Mouse (Mus musculus): ENCODE measurements at regions not wholly inside any gene's neighbourhood (a gene's known extent, or its start where the extent isn't known, plus 50 kb on each side); places are given as distances from the start of the nearest gene placed in this dataset.

DNA sequence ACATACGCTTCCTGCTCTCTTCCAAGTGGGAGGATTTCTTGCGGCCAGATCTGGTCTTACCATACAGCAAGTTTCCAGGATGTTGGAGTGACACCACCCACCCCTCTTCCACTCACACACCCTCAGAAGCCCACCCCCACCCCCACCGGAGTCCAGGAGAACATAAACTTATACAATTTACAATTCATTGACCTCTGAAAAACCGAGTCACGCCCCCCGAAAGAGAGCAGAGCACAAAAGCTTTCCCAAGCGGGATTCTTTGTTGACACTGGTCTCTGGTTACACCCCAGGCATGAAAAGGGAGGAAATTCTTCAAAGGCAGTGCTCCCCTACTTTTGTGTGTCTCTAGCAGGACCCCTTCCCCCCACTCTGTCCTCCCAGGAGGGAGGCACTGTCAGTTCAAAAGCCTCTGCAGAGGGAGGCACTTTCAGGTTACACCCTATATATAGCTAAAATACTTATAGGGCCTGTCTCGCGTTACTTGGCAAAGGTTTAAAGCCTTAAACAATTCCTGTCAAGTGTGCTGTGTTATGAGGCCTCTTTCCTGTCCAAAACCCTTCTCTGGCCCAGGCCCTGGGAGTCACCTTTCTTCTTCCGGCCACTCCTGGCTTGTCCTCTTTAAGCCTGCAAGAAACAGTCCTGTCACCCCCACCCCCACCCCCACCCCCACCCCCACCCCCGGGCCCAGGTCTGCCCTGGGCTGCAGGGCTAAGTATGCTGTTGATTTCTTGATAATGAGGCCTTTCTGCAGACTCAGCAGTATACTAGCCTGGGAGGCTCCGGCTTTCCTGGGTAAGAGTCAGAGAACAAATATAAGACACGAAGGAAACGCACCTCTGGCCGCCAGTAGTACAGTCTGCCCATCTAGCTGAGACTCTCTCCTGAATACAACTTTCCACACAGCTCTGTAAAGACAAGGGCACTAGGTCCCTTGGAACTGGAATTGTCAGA lies 63.6 kb upstream of the Klf3 start:
- no peaks in the 10 kb centered on the region for H3K27me3 ChIP-seq (replicated peaks; ENCODE audit: control insufficient read depth, insufficient read depth, low read length)
- no peak overlapping the region for H3K9ac ChIP-seq (replicated peaks; ENCODE audit: low read depth, low read length)
- WGBS, result 9% methylated on average over 15 of the region's 15 CpGs
- no peak overlapping the region for H3K27ac ChIP-seq (ENCODE audit: low read length)
- H3K9me3 ChIP-seq (ENCODE audit: control insufficient read depth, low read length), result no peaks in the 10 kb centered on the region
- H3K4me3 ChIP-seq (replicated peaks; ENCODE audit: low read length), result no peak overlapping the region
- ATAC-seq, result peak; percentile 37
- no peak overlapping the region for H3K4me2 ChIP-seq (ENCODE audit: low read length)
- no peaks in the 10 kb centered on the region for H3K36me3 ChIP-seq (ENCODE audit: control insufficient read depth, insufficient read depth)
- peaks cover 19% of the 10 kb centered on the region for H3K4me1 ChIP-seq (replicated peaks; ENCODE audit: control insufficient read depth, insufficient read depth, low read length)

DNA sequence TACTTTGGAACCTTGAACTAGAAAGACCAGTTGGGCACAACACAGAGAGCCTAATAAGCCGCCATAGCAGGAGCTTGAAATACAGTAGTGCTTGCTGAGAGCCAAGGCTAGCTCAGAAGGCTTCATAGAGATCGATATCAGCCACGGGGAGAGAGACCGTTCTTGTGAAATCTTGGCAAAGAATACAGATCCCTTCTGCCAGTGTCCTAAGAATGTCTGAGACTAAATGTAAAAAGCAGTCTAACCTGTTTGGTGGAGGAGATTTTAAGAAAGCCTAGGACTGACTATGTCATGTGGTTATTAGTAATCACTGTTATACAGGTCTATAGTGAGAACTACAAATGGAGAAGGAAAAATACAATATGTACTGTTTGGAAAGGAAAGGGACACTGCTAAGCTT lies 59.1 kb upstream of the Klf3 start:
- Histone ChIP-seq H3K27ac (ENCODE audit: low read length) (no peak overlapping the region), H3K4me3 (replicated peaks; ENCODE audit: low read length) (no peak overlapping the region), H3K4me2 (ENCODE audit: low read length) (no peak overlapping the region), H3K27me3 (replicated peaks; ENCODE audit: control insufficient read depth, insufficient read depth, low read length) (no peaks in the 10 kb centered on the region), H3K9ac (replicated peaks; ENCODE audit: low read depth, low read length) (no peak overlapping the region), H3K4me1 (replicated peaks; ENCODE audit: control insufficient read depth, insufficient read depth, low read length) (peaks cover 6% of the 10 kb centered on the region), H3K36me3 (ENCODE audit: control insufficient read depth, insufficient read depth) (no peaks in the 10 kb centered on the region), H3K9me3 (ENCODE audit: control insufficient read depth, low read length) (no peaks in the 10 kb centered on the region)
- no peak for ATAC-seq
- 95% methylated on average over 4 of the region's 4 CpGs for WGBS

DNA sequence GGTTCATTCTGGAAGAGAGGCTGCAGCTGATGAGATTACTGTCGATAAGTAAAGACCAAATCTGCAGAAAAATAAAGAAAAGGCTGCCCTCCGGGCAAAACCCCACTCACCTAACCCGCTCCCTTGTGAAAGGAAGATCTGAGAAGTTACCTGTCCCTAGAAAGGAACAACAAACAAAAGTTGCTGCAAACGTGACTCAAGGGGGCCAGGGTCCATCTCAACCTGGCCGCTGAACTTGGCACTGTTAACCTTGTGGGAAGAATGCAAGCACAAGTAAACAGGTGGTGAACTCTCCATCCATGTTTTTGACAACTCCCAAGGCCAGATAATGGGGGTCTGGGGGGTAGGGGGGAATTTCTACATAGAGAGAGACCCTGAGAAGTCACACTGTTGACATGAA lies 58.7 kb upstream of the Klf3 start:
- no peaks in the 10 kb centered on the region for H3K36me3 ChIP-seq (ENCODE audit: control insufficient read depth, insufficient read depth)
- peaks cover 3% of the 10 kb centered on the region; the same call in 1 of the 2 replicates for H3K4me1 ChIP-seq (replicated peaks; ENCODE audit: control insufficient read depth, insufficient read depth, low read length)
- no peaks in the 10 kb centered on the region for H3K9me3 ChIP-seq (ENCODE audit: control insufficient read depth, low read length)
- no peaks in the 10 kb centered on the region for H3K27me3 ChIP-seq (replicated peaks; ENCODE audit: control insufficient read depth, insufficient read depth, low read length)
- no peak overlapping the region for H3K4me3 ChIP-seq (replicated peaks; ENCODE audit: low read length)
- no peak overlapping the region for H3K27ac ChIP-seq (ENCODE audit: low read length)
- ATAC-seq, result no peak
- H3K9ac ChIP-seq (replicated peaks; ENCODE audit: low read depth, low read length), result no peak overlapping the region
- WGBS, result 91% methylated on average over 5 of the region's 5 CpGs
- H3K4me2 ChIP-seq (ENCODE audit: low read length), result no peak overlapping the region

- Histone ChIP-seq H3K27me3 (replicated peaks; ENCODE audit: control insufficient read depth, insufficient read depth, low read length) (no peaks in the 10 kb centered on the region), H3K4me1 (replicated peaks; ENCODE audit: control insufficient read depth, insufficient read depth, low read length) (no peaks in the 10 kb centered on the region), H3K9me3 (ENCODE audit: control insufficient read depth, low read length) (no peaks in the 10 kb centered on the region), H3K4me3 (replicated peaks; ENCODE audit: low read length) (no peak overlapping the region), H3K9ac (replicated peaks; ENCODE audit: low read depth, low read length) (no peak overlapping the region), H3K36me3 (ENCODE audit: control insufficient read depth, insufficient read depth) (no peaks in the 10 kb centered on the region), H3K4me2 (ENCODE audit: low read length) (no peak overlapping the region), H3K27ac (ENCODE audit: low read length) (no peak overlapping the region)
- no peak for ATAC-seq
- 11% methylated on average over 1 of the region's 1 CpGs for WGBS
These were observed 55.7 kb upstream of the Klf3 start for GRCm38 (mm10) chr5:64747461-64747860.

DNA sequence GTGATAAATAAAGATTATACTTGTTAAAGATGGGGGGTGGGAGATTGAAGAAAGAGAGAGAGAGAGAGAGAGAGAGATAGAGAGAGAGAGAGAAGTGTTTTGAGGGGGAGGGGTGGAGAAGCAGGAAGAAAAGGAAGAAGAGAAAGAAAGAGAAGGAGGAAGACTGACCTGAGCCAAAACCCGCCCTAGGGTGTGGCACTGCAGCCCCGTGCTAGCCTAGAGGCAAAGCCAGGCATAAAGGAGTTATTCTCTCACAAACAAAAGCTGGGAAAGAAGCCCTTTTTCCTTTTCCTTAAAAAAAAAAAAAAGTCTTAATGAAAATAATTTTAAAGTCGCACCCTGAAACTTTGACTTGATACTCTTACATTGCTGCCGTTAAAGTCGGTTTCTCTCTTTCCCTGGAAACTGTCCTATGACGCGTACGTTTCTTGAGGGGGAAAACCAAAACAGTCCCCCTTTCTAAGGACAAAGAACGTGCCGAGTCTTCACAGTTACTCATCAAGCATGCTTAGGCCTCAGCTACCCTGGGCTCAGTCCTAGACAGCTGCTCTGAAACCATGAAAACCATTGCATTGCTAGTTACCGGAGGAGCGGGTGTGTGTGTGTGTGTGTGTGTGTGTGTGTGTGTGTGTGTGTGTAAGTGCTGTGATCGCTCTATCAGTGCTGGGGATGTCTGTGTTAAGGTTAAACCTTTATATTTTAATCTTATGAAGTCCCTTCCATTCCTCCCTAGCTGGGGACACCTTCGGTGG lies 53.6 kb upstream of the Klf3 start:
- no peak for ATAC-seq
- Histone ChIP-seq H3K36me3 (ENCODE audit: control insufficient read depth, insufficient read depth) (no peaks in the 10 kb centered on the region), H3K4me1 (replicated peaks; ENCODE audit: control insufficient read depth, insufficient read depth, low read length) (no peaks in the 10 kb centered on the region), H3K4me2 (ENCODE audit: low read length) (no peak overlapping the region), H3K27me3 (replicated peaks; ENCODE audit: control insufficient read depth, insufficient read depth, low read length) (no peaks in the 10 kb centered on the region), H3K9ac (replicated peaks; ENCODE audit: low read depth, low read length) (no peak overlapping the region), H3K4me3 (replicated peaks; ENCODE audit: low read length) (no peak overlapping the region), H3K9me3 (ENCODE audit: control insufficient read depth, low read length) (no peaks in the 10 kb centered on the region), H3K27ac (ENCODE audit: low read length) (no peak overlapping the region)
- 59% methylated on average over 14 of the region's 14 CpGs for WGBS

DNA sequence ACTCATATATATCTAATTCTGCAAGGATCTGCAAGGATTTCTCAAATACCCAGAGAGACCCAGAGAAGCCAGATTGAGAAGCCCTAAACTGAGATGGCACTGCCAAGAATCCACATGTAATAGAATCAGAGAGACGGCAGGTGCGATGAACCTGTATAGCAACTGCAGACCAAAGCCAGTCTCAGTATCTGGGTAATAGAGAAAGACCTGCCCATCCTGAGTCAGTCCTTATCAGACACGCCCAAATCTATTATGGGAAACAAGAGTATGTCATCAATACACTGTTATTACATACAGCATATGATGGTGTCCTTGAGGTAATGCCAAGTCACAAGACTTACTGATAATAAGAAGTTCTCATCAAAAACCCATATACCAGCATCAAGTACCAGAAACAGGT lies 52.8 kb upstream of the Klf3 start:
- no peak overlapping the region for H3K9ac ChIP-seq (replicated peaks; ENCODE audit: low read depth, low read length)
- no peak for ATAC-seq
- H3K4me3 ChIP-seq (replicated peaks; ENCODE audit: low read length), result no peak overlapping the region
- no peak overlapping the region for H3K4me2 ChIP-seq (ENCODE audit: low read length)
- H3K27me3 ChIP-seq (replicated peaks; ENCODE audit: control insufficient read depth, insufficient read depth, low read length), result no peaks in the 10 kb centered on the region
- H3K36me3 ChIP-seq (ENCODE audit: control insufficient read depth, insufficient read depth), result no peaks in the 10 kb centered on the region
- H3K9me3 ChIP-seq (ENCODE audit: control insufficient read depth, low read length), result no peaks in the 10 kb centered on the region
- WGBS, result 96% methylated on average over 3 of the region's 3 CpGs
- no peak overlapping the region for H3K27ac ChIP-seq (ENCODE audit: low read length)
- H3K4me1 ChIP-seq (replicated peaks; ENCODE audit: control insufficient read depth, insufficient read depth, low read length), result no peaks in the 10 kb centered on the region

DNA sequence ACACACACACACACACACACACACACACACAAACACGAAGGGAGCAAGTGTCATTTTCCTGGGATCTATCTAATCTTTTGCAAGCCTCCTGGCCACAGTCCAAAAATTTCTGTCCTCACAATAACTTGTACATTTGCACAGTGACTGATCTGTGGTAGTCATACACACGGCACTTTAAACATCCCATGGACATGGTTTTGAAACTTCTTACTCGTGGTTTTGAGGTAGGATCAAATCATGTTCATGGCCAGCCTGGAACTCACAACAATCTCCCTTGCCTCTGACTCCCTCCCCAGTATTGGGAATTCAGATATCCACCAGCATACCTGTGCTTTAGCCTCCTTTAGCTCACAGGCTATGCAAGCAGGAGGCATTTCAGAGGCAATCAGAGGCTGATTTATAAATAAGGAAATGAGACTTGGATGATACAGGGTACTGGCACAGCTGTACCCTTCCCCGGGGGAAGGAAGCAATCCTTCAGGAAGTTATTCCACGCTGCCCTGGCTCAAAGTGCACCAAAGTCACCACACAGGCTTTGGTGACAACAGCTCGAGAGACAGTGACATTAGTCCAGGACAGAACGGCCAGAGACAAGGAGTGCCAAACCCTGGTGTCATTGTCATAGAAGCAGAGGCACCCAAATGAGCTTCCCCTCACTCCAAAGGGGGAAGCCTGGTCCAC lies 52.1 kb upstream of the Klf3 start:
- H3K4me1 ChIP-seq (replicated peaks; ENCODE audit: control insufficient read depth, insufficient read depth, low read length), result no peaks in the 10 kb centered on the region
- 65% methylated on average over 7 of the region's 7 CpGs for WGBS
- H3K9ac ChIP-seq (replicated peaks; ENCODE audit: low read depth, low read length), result no peak overlapping the region
- H3K4me3 ChIP-seq (replicated peaks; ENCODE audit: low read length), result no peak overlapping the region
- H3K27ac ChIP-seq (ENCODE audit: low read length), result no peak overlapping the region
- ATAC-seq, result no peak
- no peak overlapping the region for H3K4me2 ChIP-seq (ENCODE audit: low read length)
- H3K27me3 ChIP-seq (replicated peaks; ENCODE audit: control insufficient read depth, insufficient read depth, low read length), result no peaks in the 10 kb centered on the region
- H3K36me3 ChIP-seq (ENCODE audit: control insufficient read depth, insufficient read depth), result no peaks in the 10 kb centered on the region
- no peaks in the 10 kb centered on the region for H3K9me3 ChIP-seq (ENCODE audit: control insufficient read depth, low read length)

DNA sequence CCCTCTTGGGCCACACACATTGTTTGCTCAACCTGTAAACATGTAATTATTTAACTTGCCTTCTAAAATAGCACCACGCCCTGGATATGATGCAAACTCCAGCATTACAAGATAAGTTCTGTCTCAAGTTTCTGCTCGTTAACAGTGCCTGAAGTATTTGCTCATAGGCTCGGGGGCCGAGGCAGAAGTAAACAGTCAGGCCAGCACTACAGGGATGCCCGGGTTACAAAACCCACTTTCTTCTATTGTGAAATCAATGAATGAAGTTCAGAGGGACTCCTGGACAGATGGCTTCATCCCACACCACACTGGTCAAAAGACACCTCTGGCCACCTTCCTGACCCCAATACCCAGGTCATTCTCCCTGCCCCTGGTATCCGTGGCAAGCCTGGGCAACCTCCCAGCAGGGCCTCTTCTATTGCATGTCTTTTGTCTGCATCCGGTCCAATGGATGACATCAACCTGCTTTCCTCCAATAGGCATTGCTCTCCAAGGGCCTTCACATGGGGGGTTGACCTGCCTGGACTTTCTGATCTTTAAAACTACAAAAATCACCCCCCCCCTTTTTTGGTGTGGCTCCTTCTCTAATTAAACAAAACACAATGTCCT lies 49.9 kb upstream of the Klf3 start:
- 40% methylated on average over 7 of the region's 7 CpGs for WGBS
- no peaks in the 10 kb centered on the region for H3K36me3 ChIP-seq (ENCODE audit: control insufficient read depth, insufficient read depth)
- H3K9me3 ChIP-seq (ENCODE audit: control insufficient read depth, low read length), result no peaks in the 10 kb centered on the region
- H3K4me1 ChIP-seq (replicated peaks; ENCODE audit: control insufficient read depth, insufficient read depth, low read length), result no peaks in the 10 kb centered on the region
- H3K27ac ChIP-seq (ENCODE audit: low read length), result no peak overlapping the region
- no peak overlapping the region for H3K9ac ChIP-seq (replicated peaks; ENCODE audit: low read depth, low read length)
- ATAC-seq, result no peak
- no peak overlapping the region for H3K4me3 ChIP-seq (replicated peaks; ENCODE audit: low read length)
- no peak overlapping the region for H3K4me2 ChIP-seq (ENCODE audit: low read length)
- H3K27me3 ChIP-seq (replicated peaks; ENCODE audit: control insufficient read depth, insufficient read depth, low read length), result no peaks in the 10 kb centered on the region

All from forebrain, embryonic 16.5 days (tissue).